Mouse (Mus musculus) gastrocnemius, postnatal 14 days (tissue): ENCODE data around the gene Rbm26. TPM values are rescaled to one million over a fixed set of nuclear protein-coding genes. Genes with fewer than 3 reads are reported as not detected.

ENCODE experiments used
- DNase-seq: peaks from one replicate; pipeline ENCODE4 v3.0.0; 2021; ENCODE audit warnings: mixed read lengths
- intact Hi-C: fragments of 180-260 bp; cut with DNase I; formaldehyde crosslinking; loops from one replicate; pipeline ENCODE4 v1.15.1; 2025; ENCODE audit warnings: low total_unique reads
- long read RNA-seq, 2 experiments: library from polyadenylated mRNA; stranded (forward); transcript quantifications; one replicate each; pipeline ENCODE4 v2.0.0; 2021
- total RNA-seq, 2 experiments: library from RNA; stranded (reverse); gene quantifications; 2 replicates each; pipeline ENCODE4 v1.2.3; 2021

The Rbm26 gene
- total RNA-seq: 10 to 100 TPM; 19.4 to 19.9 TPM
- long read RNA-seq, experiment 1, partial matches to known transcripts: 2 of 6 reads
- long read RNA-seq, experiment 1, other reads (novel, unspliced or antisense): 3 of 6 reads
- long read RNA-seq, experiment 2, partial matches to known transcripts: 3 of 10 reads
- long read RNA-seq, experiment 2, other reads (novel, unspliced or antisense): 4 of 10 reads

DNA sequence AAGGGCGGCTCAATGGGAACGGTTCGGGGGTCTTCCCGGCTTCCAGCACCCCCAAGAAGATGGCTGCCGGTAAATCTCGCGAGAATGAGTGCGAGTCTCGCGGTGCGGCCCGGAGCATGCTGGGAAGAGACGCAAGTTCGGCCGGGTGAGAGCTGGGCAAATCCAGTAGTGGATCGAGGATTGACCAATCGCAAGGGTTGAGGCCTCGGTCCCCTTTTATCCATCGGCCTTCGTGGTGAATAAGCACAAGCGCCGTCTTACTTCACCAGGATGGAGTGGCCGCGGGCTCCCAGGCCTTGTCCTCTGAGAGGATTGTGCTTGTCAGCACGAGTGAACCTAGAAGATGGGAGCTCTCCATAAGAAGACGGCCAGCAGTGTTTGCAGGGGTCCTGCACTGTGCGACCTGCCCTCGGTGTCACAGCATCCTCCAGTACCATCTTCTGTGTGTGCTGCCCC, at the start of gene Rbm26:
Gene Rbm26 (minus strand): TSS at position 90 of the 456 bp plus-strand sequence.
- intact Hi-C loops: no loop called here
- DNase-seq: peak; percentile 96

GRCm38 (mm10) chr14:105225790-105226189, 48.7 kb upstream of the Rbm26 start:
- DNase-seq: no peak
- intact Hi-C loops: no loop called here

GRCm38 (mm10) chr14:105222240-105222639, 45.1 kb upstream of the Rbm26 start:
- intact Hi-C loops: no loop called here
- DNase-seq: no peak

- intact Hi-C loops: no loop called here
- DNase-seq: no peak
Observed at GRCm38 (mm10) chr14:105219525-105220376, 42.6 kb upstream of the Rbm26 start.

DNA sequence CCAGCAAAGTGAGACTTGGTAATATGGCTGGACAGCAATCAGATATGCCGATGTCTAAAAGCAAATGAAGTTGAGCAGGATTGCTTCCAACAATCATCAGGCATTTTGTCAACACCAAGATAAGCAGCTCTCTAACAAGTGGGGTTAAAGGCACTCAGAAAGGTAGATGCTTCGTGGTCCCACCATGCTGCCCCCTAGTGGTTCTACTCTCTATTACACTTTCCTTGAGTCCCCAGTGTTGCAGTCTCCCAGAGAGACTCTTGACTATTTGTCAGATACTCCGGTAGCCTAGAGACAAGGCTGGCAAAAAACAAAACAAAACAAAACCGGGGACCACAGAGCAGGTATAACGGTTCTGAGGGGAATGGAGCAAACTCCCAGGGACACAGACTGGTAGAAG, 21.3 kb upstream of the Rbm26 start:
- DNase-seq: no peak
- intact Hi-C loops: no loop called here

DNA sequence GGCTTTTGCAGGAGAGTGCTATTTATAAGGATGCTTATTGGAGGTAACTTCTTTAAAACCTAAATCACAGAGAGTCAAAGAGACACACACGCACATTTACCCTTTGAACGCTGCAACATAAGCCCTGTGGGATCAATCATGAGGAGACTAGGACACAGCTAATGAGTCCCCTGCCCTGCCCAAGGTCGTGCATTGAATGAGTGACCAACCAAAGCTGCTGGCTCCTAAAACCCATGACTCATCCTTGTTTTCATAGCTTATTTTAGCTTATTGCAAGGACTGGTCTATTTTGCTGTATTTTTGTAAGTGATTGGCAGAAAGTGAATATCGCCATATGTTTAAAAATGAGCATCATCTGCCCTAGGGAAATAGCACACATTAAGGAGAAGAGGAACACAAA, 17.6 kb upstream of the Rbm26 start:
- intact Hi-C loops: no loop called here
- DNase-seq: no peak

DNA sequence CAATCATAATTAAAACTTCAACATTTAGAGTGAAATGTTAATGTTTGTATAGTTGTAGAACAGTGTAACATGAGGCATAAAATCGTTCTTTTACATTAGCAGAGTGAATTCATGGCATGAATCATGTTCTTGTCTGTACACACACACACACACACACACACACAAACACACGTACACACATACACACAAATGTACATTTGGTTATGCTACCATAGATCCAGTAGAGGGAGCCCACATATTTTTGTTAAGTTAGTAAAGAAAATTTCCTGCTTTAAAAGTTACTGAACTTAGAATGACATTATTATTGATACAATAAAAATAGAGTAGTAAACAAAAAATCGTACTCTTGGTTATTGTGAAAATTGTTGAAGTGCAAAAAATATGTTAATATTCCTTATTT, 7.7 kb upstream of the Rbm26 start:
- no peak for DNase-seq
- intact Hi-C loops: loop anchor here (10.0 kb wide), 1 partner anchor 110 kb away; no protein-coding TSS in a partner anchor

DNA sequence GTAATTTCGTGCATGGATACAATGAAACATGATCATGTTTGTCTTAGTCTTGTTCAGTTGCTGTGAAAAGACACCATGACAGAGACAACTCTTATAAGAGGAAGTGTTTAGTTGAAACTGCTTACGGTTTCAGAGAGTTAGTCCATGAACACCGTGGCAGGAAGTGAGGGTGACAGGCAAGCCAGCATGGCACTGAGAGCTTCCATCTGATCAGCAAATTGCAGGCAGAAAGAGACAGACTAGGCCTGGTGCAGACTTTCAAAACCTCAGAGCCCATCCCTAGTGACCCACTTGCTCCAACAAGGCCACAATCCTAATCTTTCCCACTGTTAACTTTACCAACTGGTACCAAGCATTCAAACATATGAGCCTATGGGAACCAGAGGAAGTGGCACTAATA, 5.7 kb upstream of the Rbm26 start:
- intact Hi-C loops: loop anchor here (10.0 kb wide), 1 partner anchor 112 kb away; no protein-coding TSS in a partner anchor
- DNase-seq: no peak

GRCm38 (mm10) chr14:105179733-105180132, 2.6 kb upstream of the Rbm26 start:
- no peak for DNase-seq
- intact Hi-C loops: loop anchor here (10.0 kb wide), 1 partner anchor 115 kb away; no protein-coding TSS in a partner anchor

DNA sequence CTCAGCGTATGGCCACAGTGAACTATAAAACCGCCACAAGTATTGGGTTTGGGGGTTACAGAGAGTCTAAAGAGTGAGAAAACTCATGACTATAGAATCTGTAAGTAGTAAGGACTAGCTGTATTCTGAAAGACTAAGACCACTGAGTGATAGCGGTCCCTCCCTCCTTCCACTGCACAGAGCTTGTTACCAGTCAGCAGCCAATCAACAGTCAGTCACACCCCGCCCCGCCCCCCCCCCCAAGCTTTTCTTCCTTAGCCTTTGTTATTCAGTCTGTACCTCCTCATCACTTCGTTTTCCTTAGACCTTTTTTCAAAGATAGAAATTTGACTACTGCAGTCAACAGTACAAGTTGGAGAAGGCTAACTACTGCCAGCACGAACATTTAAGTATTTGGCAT, 1.9 kb upstream of the Rbm26 start:
- intact Hi-C loops: no loop called here
- no peak for DNase-seq

- DNase-seq: peak; percentile 25
- intact Hi-C loops: no loop called here
Observed at GRCm38 (mm10) chr14:105176381-105177168, 552 bp downstream of the Rbm26 start.

GRCm38 (mm10) chr14:105167181-105167580, 9.9 kb downstream of the Rbm26 start:
- DNase-seq: no peak
- intact Hi-C loops: no loop called here

GRCm38 (mm10) chr14:105164793-105165192, 12.3 kb downstream of the Rbm26 start:
- DNase-seq: no peak
- intact Hi-C loops: no loop called here

GRCm38 (mm10) chr14:105161334-105161733, 15.8 kb downstream of the Rbm26 start:
- intact Hi-C loops: no loop called here
- no peak for DNase-seq

DNA sequence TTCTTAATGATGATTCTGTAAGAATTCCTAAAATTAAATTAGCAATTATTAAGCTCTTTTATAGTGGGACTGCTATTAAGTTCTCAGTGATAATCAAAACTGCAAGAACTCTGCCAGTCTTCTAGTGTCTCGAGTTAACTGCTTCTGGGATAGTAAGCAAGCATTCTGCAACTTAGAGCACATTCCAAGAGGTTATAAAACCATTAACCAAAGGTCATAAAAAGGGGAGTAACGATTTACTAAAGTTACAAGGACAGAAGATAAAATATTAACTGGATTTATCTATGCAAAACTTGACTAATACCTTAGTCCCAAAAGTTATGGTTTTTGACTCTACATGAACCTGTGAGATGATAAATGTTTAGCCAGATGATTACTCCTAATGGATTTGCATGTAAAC, 18.6 kb downstream of the Rbm26 start:
- intact Hi-C loops: no loop called here
- no peak for DNase-seq

DNA sequence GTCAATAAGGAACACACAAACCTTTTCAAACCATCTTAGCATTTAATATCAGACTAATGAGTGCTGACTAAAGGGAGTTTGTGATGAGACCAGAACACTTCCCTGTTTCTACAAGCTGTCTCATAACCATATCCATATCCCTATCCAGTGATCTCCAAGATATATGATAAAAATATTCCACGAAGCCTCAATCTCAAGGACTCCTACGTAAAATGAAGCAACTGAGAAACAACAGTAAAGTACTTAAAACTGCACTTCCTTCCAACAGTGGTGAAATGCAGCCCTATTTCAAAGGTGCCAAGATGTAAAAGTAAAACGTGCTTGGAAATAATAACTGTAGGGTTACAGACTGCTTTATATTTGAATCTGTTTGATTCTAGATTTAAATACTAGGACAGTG, 43.1 kb downstream of the Rbm26 start:
- intact Hi-C loops: no loop called here
- DNase-seq: no peak

- intact Hi-C loops: no loop called here
- no peak for DNase-seq
Observed at GRCm38 (mm10) chr14:105127715-105128385, 49.3 kb downstream of the Rbm26 start.

- intact Hi-C loops: no loop called here
- DNase-seq: no peak
Observed at GRCm38 (mm10) chr14:105124513-105124912, 52.6 kb downstream of the Rbm26 start.

DNA sequence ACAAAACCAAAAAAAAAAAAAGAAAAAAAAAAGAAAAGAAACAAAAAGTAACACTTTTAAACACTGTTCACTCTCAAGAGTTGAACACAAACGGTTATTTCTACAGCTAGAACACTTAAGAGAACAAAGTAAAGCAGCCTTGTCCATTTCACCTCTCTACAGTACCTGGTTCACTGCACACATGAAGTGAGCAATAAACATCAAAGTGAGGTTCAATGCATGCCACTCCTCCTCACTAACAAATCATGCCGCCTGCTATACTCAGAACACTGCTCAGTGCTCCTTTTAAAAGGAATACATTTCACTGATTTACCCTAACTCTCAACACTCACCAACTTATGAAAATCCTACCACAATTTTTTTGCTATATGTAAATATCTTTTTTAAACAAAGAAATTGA, 61.7 kb downstream of the Rbm26 start:
- DNase-seq: no peak
- intact Hi-C loops: no loop called here

- intact Hi-C loops: no loop called here
- no peak for DNase-seq
Observed at GRCm38 (mm10) chr14:105106252-105106651, 70.9 kb downstream of the Rbm26 start.
